Mouse (Mus musculus) lung, adult 2 months (tissue): ENCODE results near the gene Gm973. TPM values are rescaled to one million over a fixed set of nuclear protein-coding genes. Genes with fewer than 3 reads are reported as not detected.
A peak's percentile ranks its signal among the peaks of the same experiment; 100 is the strongest.

Experiments used
- DNase-seq: peaks from one replicate; pipeline ENCODE4 v3.0.0; 2022
- H3K4me1 ChIP-seq: fragments of 200-500 bp; 2 replicates; pipeline ENCODE4 v1.6.1; 2011; ENCODE audit warnings: low read length; ENCODE audit not compliant: control insufficient read depth, insufficient read depth
- H3K4me3 ChIP-seq: fragments of 200-500 bp; replicated peaks from 2 replicates; pipeline ENCODE3; 2011; ENCODE audit warnings: low read depth, mild to moderate bottlenecking, control low read depth, low read length; ENCODE audit errors: extremely low read depth
- CTCF ChIP-seq: fragments of 200-500 bp; IDR thresholded peaks from 2 replicates; pipeline ENCODE4 v1.5.1; 2011; ENCODE audit warnings: mild to moderate bottlenecking, low read length, control low read depth; ENCODE audit not compliant: insufficient read depth
- POLR2A ChIP-seq: fragments of 200-500 bp; IDR thresholded peaks from 2 replicates; pipeline ENCODE4 v1.6.1; 2011; ENCODE audit warnings: low read depth, mild to moderate bottlenecking, control low read depth, low read length, borderline replicate concordance; ENCODE audit errors: extremely low read depth
- WGBS: fragments of 180-500 bp; shearing (Covaris S2); methylation state at CpG from one replicate; pipeline ENCODE4 v1.1.7; 2018; 5-methylcytosine and 5-hydroxymethylcytosine counted together
- polyA plus RNA-seq: library from polyadenylated mRNA; depleted of rRNA; stranded (reverse); fragments of >200 nt; gene quantifications from 2 replicates; pipeline ENCODE4 v1.2.3, GENCODE M21; 2012

Gm973 gene
- polyA plus RNA-seq, 1 experiment, result 2.5 TPM

DNA sequence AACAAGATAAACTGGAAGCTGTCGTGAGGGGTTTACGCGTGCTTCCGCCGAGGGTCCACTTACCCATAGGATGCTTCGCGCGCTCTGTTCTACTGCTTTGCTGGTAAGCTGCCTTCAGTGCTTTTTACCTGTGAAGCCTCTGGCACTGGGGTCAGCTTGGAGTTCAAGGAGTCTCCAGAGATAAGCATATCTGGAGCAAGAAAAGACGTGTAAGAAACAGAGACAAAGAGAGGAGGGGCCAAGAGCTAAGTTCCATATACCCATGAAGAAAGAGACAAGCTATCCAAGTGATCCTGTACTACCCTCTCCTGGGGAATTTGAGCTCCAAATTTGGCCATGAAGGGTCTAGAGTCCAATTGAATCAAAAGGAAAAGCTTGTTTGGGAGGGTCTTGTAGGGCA lies 24.5 kb upstream of the Gm973 start:
- no peak for DNase-seq
- H3K4me3 ChIP-seq, result no peak overlapping the region
- no peaks in the 10 kb centered on the region for H3K4me1 ChIP-seq
- WGBS, result 76% methylated on average over 9 of the region's 9 CpGs
- TF ChIP-seq POLR2A, result no peak
- no peak for TF ChIP-seq CTCF

DNA sequence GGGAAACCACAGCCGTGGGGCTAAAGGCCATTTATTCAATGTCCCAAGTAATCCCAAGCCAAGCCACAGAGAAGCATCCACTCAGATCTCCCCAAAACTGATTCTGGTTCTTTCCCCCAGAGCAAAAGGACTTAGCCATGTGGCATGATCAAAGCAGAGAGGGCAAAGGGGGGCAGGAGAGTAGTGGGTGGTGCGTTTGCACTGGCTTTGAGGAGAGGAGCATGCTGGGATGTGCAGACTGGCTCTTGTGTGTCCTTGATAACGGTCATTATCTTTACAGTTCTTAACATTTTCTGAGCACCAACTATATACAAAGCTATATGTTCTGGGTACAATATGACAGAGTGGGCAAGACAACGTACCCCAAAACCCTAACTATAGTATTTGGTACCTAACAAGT lies 23.6 kb upstream of the Gm973 start:
- TF ChIP-seq POLR2A, result no peak
- no peak for TF ChIP-seq CTCF
- no peaks in the 10 kb centered on the region; the same call in 1 of the 2 replicates for H3K4me1 ChIP-seq
- no peak for DNase-seq
- H3K4me3 ChIP-seq, result no peak overlapping the region
- WGBS, result 71% methylated on average over 4 of the region's 4 CpGs

DNA sequence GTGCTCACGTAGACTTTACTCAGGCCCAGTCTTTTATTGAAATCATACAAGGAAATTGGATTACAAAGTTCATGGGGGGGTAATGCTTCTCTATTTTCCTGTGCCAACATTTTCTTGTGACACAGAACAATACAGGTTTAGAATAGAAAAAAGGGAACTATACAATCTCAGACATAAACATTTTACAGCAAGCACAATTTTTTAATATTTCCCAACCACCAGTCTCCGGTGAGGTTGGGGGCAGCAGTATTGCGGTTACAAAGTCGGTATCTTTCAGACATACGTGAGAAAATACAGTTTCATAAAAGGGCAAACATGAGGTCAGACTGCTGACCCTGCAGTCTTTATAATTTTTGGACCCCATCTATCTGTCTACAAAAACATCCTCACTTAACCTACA lies 20.1 kb upstream of the Gm973 start:
- Histone ChIP-seq H3K4me3 (no peak overlapping the region), H3K4me1 (no peaks in the 10 kb centered on the region; the same call in 1 of the 2 replicates)
- no peak for TF ChIP-seq CTCF
- TF ChIP-seq POLR2A, result no peak
- 88% methylated on average over 5 of the region's 5 CpGs for WGBS
- DNase-seq, result no peak

DNA sequence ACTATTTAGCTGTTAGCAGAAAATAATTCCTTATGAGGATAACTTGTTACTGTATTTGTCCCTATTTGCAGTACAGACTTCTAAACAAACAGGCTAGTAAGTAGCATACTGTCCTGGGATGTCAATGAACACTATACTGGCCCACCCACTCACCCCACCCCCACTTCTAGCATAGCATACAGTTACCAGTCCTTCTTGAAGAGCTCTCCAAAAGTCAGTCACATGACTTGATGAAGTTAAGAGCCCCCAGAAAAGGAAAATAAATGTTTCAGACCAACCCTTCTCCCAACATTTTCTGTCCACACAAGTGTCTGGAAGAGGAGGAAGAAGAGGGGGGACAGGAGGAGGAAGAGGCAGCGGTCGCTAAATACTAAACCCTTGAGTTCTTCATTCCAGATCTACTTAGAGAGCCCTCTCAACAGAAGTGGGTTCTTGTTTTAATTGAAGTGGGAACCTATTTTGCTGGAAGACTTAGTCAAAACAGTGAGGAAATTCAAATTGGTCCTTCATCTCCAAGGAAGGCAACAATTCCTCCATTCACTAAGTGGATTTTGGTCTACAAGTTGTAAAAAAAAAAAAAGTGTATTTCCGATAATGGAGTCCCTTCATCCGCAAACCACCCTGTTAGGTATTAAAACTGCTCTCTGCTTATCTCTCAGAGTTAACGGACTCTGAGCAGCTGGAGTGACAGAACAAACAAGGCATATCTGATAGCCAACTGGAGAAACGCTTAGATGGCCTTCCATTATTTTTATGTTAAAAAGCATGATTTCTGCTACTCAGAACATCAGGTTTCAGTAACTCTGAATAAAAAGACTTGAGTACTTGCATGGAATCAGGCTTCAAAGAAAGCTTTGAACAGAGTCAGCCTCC lies 18.1 kb upstream of the Gm973 start:
- no peak for TF ChIP-seq POLR2A
- TF ChIP-seq CTCF, result no peak
- Histone ChIP-seq H3K4me3 (no peak overlapping the region), H3K4me1 (no peaks in the 10 kb centered on the region; the same call in 1 of the 2 replicates)
- 55% methylated on average over 6 of the region's 6 CpGs for WGBS
- DNase-seq, result no peak

DNA sequence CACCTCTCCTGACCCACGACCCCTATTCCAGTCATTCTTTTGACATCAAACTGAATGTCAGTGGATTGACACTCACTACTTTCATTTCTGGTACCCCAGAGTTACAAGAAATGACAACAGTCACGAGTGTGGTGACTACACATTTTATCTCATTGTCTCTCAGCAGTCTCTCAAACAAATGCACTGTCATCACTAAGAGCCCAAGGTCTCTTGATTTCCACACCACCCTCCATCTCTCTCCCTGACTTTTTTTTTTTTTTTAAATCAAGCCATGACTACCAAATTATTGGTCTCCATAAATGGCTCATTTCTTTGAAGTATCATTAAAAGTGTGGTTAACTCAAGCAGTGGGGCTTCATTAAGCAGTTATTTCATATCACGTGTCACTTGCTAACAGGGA lies 16.7 kb upstream of the Gm973 start:
- no peak for DNase-seq
- TF ChIP-seq CTCF, result no peak
- no peak for TF ChIP-seq POLR2A
- H3K4me1 ChIP-seq, result no peaks in the 10 kb centered on the region; the same call in 1 of the 2 replicates
- no peak overlapping the region for H3K4me3 ChIP-seq
- 82% methylated on average over 3 of the region's 3 CpGs for WGBS

DNA sequence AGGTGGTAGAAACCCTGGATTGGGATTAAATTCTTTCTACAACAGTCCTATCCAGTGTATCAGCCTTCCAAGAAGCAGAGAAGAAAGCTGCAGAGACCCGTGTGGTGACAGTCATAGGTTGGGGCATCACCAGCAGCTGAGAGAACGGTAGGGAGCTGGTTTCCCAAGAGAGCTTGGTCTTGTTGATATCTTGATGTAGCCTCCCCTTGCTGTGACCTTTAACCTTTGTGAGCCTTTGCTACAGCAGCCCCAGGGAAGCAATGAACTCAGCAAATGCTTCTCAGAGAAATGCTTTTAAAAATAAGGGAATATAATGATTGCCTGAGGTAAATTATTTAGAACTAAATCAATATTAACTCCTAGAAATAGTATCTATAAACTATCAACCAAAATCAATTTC lies 13.7 kb upstream of the Gm973 start:
- WGBS, result 74% methylated on average over 2 of the region's 2 CpGs
- no peaks in the 10 kb centered on the region for H3K4me1 ChIP-seq
- no peak for TF ChIP-seq POLR2A
- TF ChIP-seq CTCF, result no peak
- no peak overlapping the region for H3K4me3 ChIP-seq
- DNase-seq, result no peak

DNA sequence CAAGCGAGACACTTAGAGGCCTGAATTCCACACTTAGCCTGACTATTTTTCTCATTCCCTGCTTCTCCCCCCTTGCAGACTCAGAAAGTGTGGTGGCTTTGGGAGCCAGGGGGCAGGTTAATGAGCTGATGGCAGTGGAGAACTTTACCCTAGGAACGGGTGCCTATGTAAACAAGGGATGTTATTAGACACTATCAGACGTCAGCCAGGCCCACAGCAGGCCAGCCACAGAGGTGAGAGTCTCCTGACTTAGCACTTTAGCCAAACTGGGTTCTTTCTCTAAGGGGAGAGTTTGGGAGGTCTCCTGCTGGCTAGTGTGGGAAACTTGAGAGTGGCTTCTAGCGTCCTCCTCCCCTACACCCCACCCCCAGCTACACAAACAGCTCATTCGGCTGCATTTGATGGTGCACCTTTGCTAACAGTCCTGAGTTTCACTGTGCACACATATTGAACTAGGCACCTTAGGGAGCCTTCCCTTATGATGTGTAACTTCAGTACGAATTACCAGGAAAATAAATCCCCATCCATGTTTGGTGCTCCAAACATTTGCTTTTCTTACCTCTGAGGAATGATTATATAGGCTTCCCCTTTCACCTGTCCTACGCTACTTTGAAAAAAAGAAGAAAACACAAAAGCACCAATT lies 12.3 kb upstream of the Gm973 start:
- no peak for DNase-seq
- Histone ChIP-seq H3K4me3 (no peak overlapping the region), H3K4me1 (peaks cover 3% of the 10 kb centered on the region)
- TF ChIP-seq POLR2A (no peak), CTCF (no peak)
- WGBS, result 60% methylated on average over 7 of the region's 7 CpGs

DNA sequence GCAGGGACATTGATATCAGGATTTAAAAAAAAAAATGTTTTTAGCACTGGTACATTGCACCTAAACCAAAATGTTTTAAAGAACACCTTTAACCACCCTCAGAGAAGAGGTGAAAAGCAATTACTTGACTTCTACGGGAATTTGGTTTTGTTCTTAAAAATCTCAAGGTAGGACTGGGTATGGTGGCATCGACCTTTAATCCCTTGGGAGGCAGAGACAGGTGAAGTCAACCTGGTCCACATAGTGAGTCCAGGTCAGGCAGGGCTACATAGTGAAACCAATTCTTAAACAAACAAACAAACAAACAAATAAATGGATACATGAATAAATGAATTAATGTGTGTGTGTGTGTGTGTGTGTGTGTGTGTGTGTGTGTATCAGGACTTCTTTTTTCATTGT lies 11.8 kb upstream of the Gm973 start:
- DNase-seq, result no peak
- no peak overlapping the region for H3K4me3 ChIP-seq
- TF ChIP-seq CTCF, result no peak
- TF ChIP-seq POLR2A, result no peak
- 73% methylated on average over 2 of the region's 2 CpGs for WGBS
- H3K4me1 ChIP-seq, result peaks cover 4% of the 10 kb centered on the region

DNA sequence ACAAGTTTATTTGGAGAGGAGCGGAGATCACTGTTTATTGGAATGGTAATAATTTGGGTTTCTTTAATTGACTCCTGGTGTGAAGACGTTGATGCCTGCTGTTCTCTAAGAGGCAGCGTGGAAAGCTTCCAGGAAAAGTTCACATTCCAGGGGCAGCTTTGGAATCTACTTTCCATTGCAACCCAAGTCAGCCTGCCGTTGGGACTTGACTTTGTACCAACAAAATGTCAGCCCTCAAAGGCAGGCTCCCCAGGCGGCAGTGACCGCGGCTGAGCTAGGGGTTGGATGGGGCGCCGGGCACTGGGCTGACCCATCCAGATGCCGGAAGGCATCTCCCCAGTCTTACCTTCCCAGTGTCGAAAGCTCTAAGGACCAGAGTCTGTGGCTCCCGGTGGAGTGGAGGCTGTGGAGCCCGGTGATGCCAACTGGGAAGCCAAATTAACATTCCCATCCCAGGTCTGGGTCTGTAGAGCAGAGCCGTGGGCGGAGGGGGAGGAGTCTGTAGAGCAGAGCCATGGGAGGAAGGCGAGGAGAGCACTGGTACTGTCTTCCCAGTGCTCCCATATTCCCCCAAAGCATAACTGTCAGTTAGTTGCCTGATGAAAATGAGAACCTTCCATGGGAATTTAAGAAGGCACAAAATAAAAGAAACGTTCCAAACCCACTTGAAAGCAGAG lies 7.5 kb upstream of the Gm973 start:
- 45% methylated on average over 17 of the region's 17 CpGs for WGBS
- peaks cover 4% of the 10 kb centered on the region for H3K4me1 ChIP-seq
- H3K4me3 ChIP-seq, result no peak overlapping the region
- no peak for TF ChIP-seq CTCF
- no peak for TF ChIP-seq POLR2A
- peak; percentile 31 for DNase-seq
